Mouse (Mus musculus) heart, embryonic 12.5 days (tissue): ENCODE measurements around the gene Zfp865. TPM values are rescaled to one million over a fixed set of nuclear protein-coding genes. Genes with fewer than 3 reads are reported as not detected.
"Not testable (repeated sequence)": the region's sequence is repeated elsewhere in the genome, so short reads cannot be mapped to it uniquely, and the experiment has no call there.

Experiments used
- ATAC-seq: fragments of 200-750 bp; cut with Nextera tagmentation; 2 replicates; pipeline ENCODE4 v1.8.0; 2017; ENCODE audit warnings: moderate TSS enrichment, moderate library complexity; ENCODE audit not compliant: insufficient number of reproducible peaks, low FRiP score
- H3K27ac ChIP-seq: fragments of 300-500 bp; sonication (generic); 2 replicates; pipeline ENCODE4 v1.5.1; 2016; ENCODE audit warnings: mild to moderate bottlenecking, moderate library complexity; ENCODE audit not compliant: poor library complexity, severe bottlenecking
- H3K27me3 ChIP-seq: fragments of 300-500 bp; sonication (generic); replicated peaks from 2 replicates; pipeline ENCODE4 v1.6.1; 2016; ENCODE audit warnings: mild to moderate bottlenecking, moderate library complexity
- H3K36me3 ChIP-seq: fragments of 300-500 bp; sonication (generic); 2 replicates; pipeline ENCODE4 v1.6.1; 2016; ENCODE audit warnings: mild to moderate bottlenecking, moderate library complexity
- H3K4me1 ChIP-seq: fragments of 300-500 bp; sonication (generic); replicated peaks from 2 replicates; pipeline ENCODE4 v1.6.1; 2016; ENCODE audit warnings: mild to moderate bottlenecking
- H3K4me2 ChIP-seq: fragments of 300-500 bp; sonication (generic); 2 replicates; pipeline ENCODE4 v1.6.1; 2016; ENCODE audit warnings: mild to moderate bottlenecking, moderate library complexity
- H3K4me3 ChIP-seq: fragments of 300-500 bp; sonication (generic); 2 replicates; pipeline ENCODE4 v1.5.1; 2016; ENCODE audit warnings: mild to moderate bottlenecking
- H3K9ac ChIP-seq: fragments of 300-500 bp; sonication (generic); 2 replicates; pipeline ENCODE4 v1.6.1; 2016; ENCODE audit warnings: mild to moderate bottlenecking, moderate library complexity
- H3K9me3 ChIP-seq: fragments of 300-500 bp; sonication (generic); replicated peaks from 2 replicates; pipeline ENCODE4 v1.6.1; 2016; ENCODE audit warnings: mild to moderate bottlenecking, moderate library complexity
- WGBS: fragments of 180-500 bp; shearing (Covaris S2); methylation state at CpG from one replicate; pipeline ENCODE4 v1.1.7; 2016; 5-methylcytosine and 5-hydroxymethylcytosine counted together
- polyA plus RNA-seq: library from polyadenylated mRNA; unstranded; fragments of >200 nt; fragmentation: Nextera tagmentation; extraction: Ambion mirVana; gene quantifications from 2 replicates; pipeline ENCODE4 v1.2.1, GENCODE M21; 2016

Zfp865 gene
- polyA plus RNA-seq, 1 experiment from 2014 or later, result 5.1 TPM

DNA sequence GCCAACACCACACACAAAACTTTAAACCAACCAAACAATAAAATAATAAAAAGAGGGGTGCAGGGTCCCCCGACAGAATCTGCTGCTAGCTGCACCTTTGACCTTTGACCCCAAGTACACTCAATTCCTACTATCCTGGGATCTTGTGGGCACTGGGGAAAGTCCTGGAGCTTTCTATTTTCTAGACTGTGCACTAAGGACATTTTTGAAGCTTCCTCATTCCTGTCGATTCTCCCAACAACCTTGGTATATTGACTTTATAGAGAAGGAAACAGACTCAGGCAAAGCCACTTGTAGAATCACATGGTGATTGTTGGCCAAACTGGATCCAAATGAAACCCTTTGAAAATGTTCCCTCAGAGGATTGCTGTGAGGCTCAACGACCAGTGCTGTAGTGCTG is 4.1 kb upstream of the Zfp865 start:
- peak overlapping the region; percentile 88 for H3K4me3 ChIP-seq
- H3K4me2 ChIP-seq, result peak overlapping the region; percentile 65
- WGBS, result 73% methylated on average over 3 of the region's 3 CpGs
- peak overlapping the region; percentile 99 for H3K27ac ChIP-seq
- no peaks in the 10 kb centered on the region for H3K27me3 ChIP-seq
- H3K9me3 ChIP-seq, result no peaks in the 10 kb centered on the region
- peaks cover 33% of the 10 kb centered on the region for H3K36me3 ChIP-seq
- H3K4me1 ChIP-seq, result peaks cover 11% of the 10 kb centered on the region
- ATAC-seq, result no peak
- peak overlapping the region; percentile 76 for H3K9ac ChIP-seq

DNA sequence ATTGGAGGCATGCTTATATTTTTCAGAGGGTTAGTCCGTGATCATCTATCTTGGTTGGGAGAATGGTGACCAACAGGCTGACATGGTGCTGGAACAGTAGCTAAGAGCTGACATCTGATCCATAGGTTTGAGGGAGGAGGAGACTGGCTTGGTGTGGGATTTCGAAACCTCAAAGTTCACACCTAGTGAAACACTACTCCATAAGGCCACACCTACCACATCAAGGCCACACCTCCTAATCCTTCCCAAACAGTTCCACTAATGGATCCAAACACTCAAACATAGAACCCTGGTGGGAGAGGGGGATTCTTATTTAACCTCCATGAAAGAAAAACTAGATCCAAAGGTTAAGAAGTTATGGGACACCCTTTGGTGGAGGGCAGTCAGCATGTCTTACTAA is 3.3 kb upstream of the Zfp865 start:
- Histone ChIP-seq H3K27me3 (no peaks in the 10 kb centered on the region), H3K4me1 (peaks cover 17% of the 10 kb centered on the region), H3K9me3 (no peaks in the 10 kb centered on the region), H3K4me3 (no peak overlapping the region), H3K27ac (no peak overlapping the region), H3K36me3 (peaks cover 25% of the 10 kb centered on the region), H3K4me2 (no peak overlapping the region), H3K9ac (no peak overlapping the region)
- no peak for ATAC-seq
- WGBS, result 98% methylated on average over 2 of the region's 2 CpGs

GRCm38 (mm10) chr7:5017352-5017751 is 2.8 kb upstream of the Zfp865 start:
- H3K4me1 ChIP-seq, result peaks cover 17% of the 10 kb centered on the region
- WGBS, result 90% methylated on average over 16 of the region's 16 CpGs
- H3K4me3 ChIP-seq, result no peak overlapping the region
- ATAC-seq, result no peak
- no peaks in the 10 kb centered on the region for H3K9me3 ChIP-seq
- H3K36me3 ChIP-seq, result peaks cover 25% of the 10 kb centered on the region
- no peak overlapping the region for H3K9ac ChIP-seq
- H3K4me2 ChIP-seq, result no peak overlapping the region
- H3K27ac ChIP-seq, result no peak overlapping the region
- H3K27me3 ChIP-seq, result no peaks in the 10 kb centered on the region

DNA sequence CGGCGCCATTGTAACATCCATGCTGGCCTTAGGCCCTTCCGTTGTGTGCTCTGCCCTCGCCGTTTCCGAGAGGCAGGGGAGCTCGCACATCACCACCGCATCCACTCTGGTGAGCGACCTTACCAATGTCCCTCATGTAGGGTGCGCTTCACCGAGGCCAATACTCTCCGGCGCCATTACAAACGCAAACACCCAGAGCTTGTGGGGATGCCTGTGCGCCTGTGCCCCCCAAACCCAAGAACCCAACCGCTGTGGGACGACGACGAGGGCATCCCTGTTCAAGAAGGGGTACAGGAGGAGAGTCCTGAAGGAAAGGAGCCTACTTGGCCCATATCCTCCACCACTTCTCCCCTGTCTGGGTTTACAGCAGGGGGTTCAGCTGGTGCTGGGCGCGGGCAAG is 2.2 kb upstream of the Zfp865 start:
- H3K27me3 ChIP-seq, result no peaks in the 10 kb centered on the region
- H3K9ac ChIP-seq, result no peak overlapping the region
- no peak for ATAC-seq
- H3K4me2 ChIP-seq, result no peak overlapping the region
- WGBS, result 96% methylated on average over 21 of the region's 21 CpGs
- no peaks in the 10 kb centered on the region for H3K9me3 ChIP-seq
- peaks cover 17% of the 10 kb centered on the region for H3K4me1 ChIP-seq
- H3K36me3 ChIP-seq, result peaks cover 25% of the 10 kb centered on the region
- no peak overlapping the region for H3K4me3 ChIP-seq
- no peak overlapping the region for H3K27ac ChIP-seq

GRCm38 (mm10) chr7:5019576-5019975 is 600 bp upstream of the Zfp865 start:
- peak overlapping the region; percentile 90 for H3K4me2 ChIP-seq
- H3K4me3 ChIP-seq, result peak overlapping the region; percentile 95
- 30% methylated on average over 8 of the region's 8 CpGs for WGBS
- peak overlapping the region; percentile 97 for H3K9ac ChIP-seq
- H3K27me3 ChIP-seq, ATAC-seq, H3K9me3 ChIP-seq: not testable (repeated sequence)
- H3K36me3 ChIP-seq, result peaks cover 39% of the 10 kb centered on the region
- H3K4me1 ChIP-seq, result peaks cover 13% of the 10 kb centered on the region
- H3K27ac ChIP-seq, result peak overlapping the region; percentile 97

- WGBS, result under 1% methylated on average over 15 of the region's 15 CpGs
- ATAC-seq, result peak; percentile 6; the same call in 1 of the 2 replicates
These were observed 509 bp downstream of the Zfp865 start for GRCm38 (mm10) chr7:5020685-5021084.

DNA sequence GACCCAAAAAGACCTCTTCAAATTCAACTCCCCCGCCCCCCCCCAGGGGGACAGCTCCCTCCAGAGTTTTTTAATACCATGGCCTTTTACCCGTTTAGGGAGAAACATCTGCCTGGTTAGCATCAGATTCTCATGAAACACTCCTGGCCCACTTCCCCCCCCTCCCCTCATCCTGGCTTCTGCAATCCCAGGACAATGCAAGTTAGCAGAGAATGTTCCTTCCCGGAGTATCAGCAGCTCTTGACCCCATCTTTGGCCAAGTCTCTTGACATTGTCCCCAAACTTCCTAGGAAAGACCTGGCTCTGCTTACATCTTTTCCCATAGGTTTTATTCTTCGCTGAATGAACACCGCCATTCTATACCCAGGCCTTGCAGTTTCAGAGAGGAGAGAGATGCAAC is 1.0 kb downstream of the Zfp865 start:
- peak overlapping the region; percentile 97 for H3K9ac ChIP-seq
- peaks cover 9% of the 10 kb centered on the region for H3K4me1 ChIP-seq
- ATAC-seq, result no peak
- H3K36me3 ChIP-seq, result peaks cover 55% of the 10 kb centered on the region
- no peaks in the 10 kb centered on the region for H3K9me3 ChIP-seq
- peak overlapping the region; percentile 90 for H3K4me2 ChIP-seq
- WGBS, result 49% methylated on average over 5 of the region's 5 CpGs
- peak overlapping the region; percentile 95 for H3K4me3 ChIP-seq
- no peaks in the 10 kb centered on the region for H3K27me3 ChIP-seq
- peak overlapping the region; percentile 97 for H3K27ac ChIP-seq

More at GRCm38 (mm10) chr7:5020685-5021084, 509 bp downstream of the Zfp865 start:
- Histone ChIP-seq H3K4me1 (peaks cover 13% of the 10 kb centered on the region), H3K4me3 (peak overlapping the region; percentile 95), H3K36me3 (peaks cover 49% of the 10 kb centered on the region), H3K4me2 (peak overlapping the region; percentile 90), H3K9me3 (no peaks in the 10 kb centered on the region), H3K27me3 (no peaks in the 10 kb centered on the region), H3K27ac (peak overlapping the region; percentile 97), H3K9ac (peak overlapping the region; percentile 97)

GRCm38 (mm10) chr7:5029543-5029942 is 9.4 kb downstream of the Zfp865 start:
- Histone ChIP-seq H3K27me3 (no peaks in the 10 kb centered on the region), H3K9ac (no peak overlapping the region), H3K4me3 (no peak overlapping the region), H3K27ac (no peak overlapping the region), H3K9me3 (peaks cover 50% of the 10 kb centered on the region), H3K4me1 (no peaks in the 10 kb centered on the region), H3K36me3 (peaks cover 97% of the 10 kb centered on the region), H3K4me2 (no peak overlapping the region)
- ATAC-seq, result no peak
- 89% methylated on average over 22 of the region's 22 CpGs for WGBS

GRCm38 (mm10) chr7:5029946-5030345 is 9.8 kb downstream of the Zfp865 start:
- Histone ChIP-seq H3K4me2 (no peak overlapping the region), H3K4me1 (no peaks in the 10 kb centered on the region), H3K27ac (no peak overlapping the region), H3K9me3 (peaks cover 50% of the 10 kb centered on the region), H3K9ac (no peak overlapping the region), H3K4me3 (no peak overlapping the region), H3K36me3 (peaks cover 97% of the 10 kb centered on the region), H3K27me3 (no peaks in the 10 kb centered on the region)
- WGBS, result 86% methylated on average over 21 of the region's 21 CpGs
- ATAC-seq, result no peak

- ATAC-seq, result no peak
- Histone ChIP-seq H3K9me3 (peaks cover 54% of the 10 kb centered on the region), H3K4me3 (no peak overlapping the region), H3K36me3 (peaks cover 98% of the 10 kb centered on the region), H3K9ac (no peak overlapping the region), H3K4me1 (no peaks in the 10 kb centered on the region), H3K27me3 (no peaks in the 10 kb centered on the region), H3K27ac (no peak overlapping the region), H3K4me2 (no peak overlapping the region)
- WGBS, result 81% methylated on average over 63 of the region's 63 CpGs
These were observed 10.5 kb downstream of the Zfp865 start for GRCm38 (mm10) chr7:5030554-5031275.

DNA sequence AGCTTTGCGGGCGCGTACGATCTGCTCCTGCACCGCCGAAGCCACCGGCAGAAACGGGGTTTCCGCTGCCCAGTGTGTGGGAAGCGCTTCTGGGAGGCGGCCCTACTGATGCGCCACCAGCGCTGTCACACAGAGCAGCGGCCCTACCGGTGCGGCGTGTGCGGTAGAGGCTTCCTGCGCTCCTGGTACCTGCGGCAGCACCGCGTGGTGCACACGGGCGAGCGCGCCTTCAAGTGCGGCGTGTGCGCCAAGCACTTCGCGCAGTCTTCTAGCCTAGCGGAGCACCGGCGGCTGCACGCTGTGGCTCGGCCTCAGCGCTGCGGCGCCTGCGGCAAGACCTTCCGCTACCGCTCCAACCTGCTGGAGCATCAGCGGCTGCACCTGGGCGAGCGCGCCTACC is 11.3 kb downstream of the Zfp865 start:
- Histone ChIP-seq H3K4me2 (no peak overlapping the region), H3K36me3 (peaks cover 98% of the 10 kb centered on the region), H3K27me3 (no peaks in the 10 kb centered on the region), H3K9me3 (peaks cover 56% of the 10 kb centered on the region), H3K27ac (no peak overlapping the region), H3K4me3 (no peak overlapping the region), H3K4me1 (no peaks in the 10 kb centered on the region), H3K9ac (no peak overlapping the region)
- WGBS, result 77% methylated on average over 46 of the region's 46 CpGs
- no peak for ATAC-seq

DNA sequence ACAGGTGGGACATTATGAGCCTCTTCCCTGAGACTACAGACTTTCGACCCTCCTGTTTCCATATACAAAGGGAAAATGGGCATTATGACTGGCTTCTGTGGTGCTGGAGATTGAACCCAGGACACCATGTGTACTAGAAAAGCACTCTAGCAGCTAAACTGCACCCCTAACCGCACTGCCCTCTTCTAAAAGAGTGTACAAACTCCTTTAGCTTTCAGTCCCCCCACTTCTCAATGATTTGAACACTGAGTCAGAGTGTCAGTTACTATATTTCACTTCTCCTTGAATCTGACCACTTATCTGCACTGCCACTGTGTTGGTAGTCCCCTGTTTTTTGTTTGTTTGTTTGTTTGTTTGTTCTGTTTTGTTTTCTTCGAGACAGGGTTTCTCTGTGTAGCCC is 13.6 kb downstream of the Zfp865 start, which contains the start of gene 4632433K11Rik:
4632433K11Rik (plus strand) TSS at position 301 of the 400 bp plus-strand sequence.
- Histone ChIP-seq H3K36me3 (peaks cover 77% of the 10 kb centered on the region), H3K9ac (no peak within 1 kb of the TSS), H3K4me3 (no peak within 1 kb of the TSS), H3K9me3 (peaks cover 48% of the 10 kb centered on the region), H3K27me3 (no peaks in the 10 kb centered on the region), H3K27ac (no peak within 1 kb of the TSS), H3K4me2 (no peak within 1 kb of the TSS), H3K4me1 (peaks cover 7% of the 10 kb centered on the region)
- 84% methylated on average over 3 of the region's 3 CpGs for WGBS
- ATAC-seq, result no peak
